Mouse (Mus musculus) gastrocnemius, postnatal 25 days (tissue): ENCODE results near the gene Chaf1a. TPM values are rescaled to one million over a fixed set of nuclear protein-coding genes. Genes with fewer than 3 reads are reported as not detected.
"Not testable (repeated sequence)": the region's sequence is repeated elsewhere in the genome, so short reads cannot be mapped to it uniquely, and the experiment has no call there.

Source experiments
- DNase-seq: peaks from one replicate; pipeline ENCODE4 v3.0.0; 2022
- total RNA-seq, 2 experiments: library from RNA; stranded (reverse); gene quantifications; 1 replicate in 1 of 2; 2 replicates in 1 of 2; pipeline ENCODE4 v1.2.3; 2021

Chaf1a gene
- total RNA-seq, 2 experiments from 2014 or later, result 0.79 to 1.3 TPM

DNA sequence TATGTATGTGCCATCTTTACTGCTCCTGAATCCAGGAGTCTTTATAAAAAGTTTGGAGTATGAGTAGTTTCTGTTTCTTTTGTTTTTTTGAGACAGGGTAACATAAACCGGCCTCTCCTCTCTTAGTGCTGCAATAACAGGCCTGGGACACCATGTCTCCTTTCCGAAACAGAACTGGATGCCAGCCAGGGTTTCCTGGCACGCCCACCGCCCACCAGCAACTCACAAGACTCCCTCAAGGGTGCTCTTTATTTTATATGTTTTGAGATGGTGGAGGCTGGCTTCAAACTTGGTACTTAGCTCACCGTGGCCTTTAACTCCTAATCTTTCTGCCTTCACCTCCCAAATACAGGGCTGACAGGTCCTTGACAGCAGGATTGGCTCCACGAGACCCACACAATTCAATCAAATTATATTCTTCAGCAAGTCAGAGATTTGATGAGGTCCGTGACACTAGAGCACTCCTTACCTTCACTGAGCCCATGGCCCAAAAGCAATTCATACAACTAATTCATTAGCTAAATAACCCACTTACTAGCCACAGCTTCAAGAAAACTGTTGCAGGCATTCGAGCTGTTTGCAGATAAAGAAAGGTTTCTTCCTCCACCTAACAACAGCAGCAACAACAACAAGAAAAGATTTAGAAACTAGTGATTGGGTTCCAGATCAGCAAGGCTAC, 1.5 kb upstream of the Chaf1a start:
- DNase-seq, result no peak

DNA sequence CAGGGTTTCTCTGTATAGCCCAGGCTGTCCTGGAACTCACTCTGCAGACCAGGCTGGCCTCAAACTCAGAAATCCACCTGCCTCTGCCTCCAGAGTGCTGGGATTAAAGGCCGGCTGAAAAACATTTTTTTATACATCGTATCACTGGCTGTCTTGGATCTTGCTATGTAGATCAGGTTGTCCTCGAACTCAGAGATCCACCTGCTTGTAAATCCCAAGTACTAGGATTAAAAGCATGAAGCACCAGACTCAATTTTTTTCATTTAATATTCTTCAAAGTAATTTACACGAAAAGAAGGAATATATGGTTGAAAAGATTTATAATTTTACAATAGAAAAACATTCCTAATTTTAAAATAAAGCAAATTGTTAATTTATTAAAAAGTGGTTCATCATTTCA, 894 bp upstream of the Chaf1a start:
- no peak for DNase-seq

DNA sequence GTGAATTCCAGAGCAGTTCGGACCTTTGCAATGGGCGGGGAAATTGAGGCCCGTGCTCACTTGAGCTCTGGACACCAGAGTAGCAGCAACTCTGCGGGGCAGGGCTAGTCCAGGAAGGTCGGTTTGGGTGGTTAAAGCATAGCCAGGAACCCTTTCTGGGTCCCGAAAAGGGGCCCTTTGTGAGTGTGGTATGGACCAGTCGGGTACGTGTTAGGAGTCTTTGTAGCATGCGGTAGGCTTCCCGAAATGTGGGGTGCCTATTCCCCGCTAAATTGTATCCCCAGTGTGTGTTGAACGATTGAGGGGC, 571 bp downstream of the Chaf1a start:
- DNase-seq, result no peak

DNA sequence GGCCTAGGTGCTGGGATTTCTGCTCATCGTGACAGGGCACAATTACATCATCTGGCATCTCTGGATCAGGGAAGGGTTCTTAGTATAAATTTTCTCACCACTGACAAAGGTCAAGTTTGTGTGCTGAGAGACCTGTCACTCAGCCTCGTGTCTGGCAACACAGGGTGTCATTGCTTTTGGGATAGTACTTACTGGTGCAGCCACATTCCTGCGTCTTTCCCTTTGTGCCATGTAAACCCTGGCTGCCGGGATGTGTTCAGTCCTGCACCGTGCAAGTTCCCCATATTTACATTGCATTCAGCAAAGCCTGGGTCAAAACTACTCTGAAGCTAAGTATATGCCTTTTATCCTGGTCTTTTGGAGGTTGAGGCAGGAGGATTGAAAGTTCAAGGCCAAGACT, 11.1 kb downstream of the Chaf1a start:
- DNase-seq, result no peak

DNA sequence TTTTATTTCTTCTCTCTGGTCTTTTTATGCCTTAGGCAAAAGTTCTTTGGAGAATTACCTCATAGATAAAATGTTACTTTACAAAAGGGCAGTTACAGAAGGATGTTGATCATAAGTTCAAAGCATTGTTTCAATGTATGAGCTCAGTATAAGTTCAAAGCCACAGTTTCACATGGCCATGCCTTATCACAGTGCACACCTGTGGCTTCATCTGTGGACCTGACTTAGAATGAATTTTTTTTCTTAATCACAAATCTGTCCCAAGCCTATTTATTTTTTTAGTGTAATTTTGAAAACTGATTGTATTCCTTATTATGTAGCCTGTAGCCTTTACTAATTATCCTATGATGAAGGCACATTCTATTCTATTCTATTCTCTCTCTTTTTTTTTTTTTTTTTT, 14.7 kb downstream of the Chaf1a start:
- DNase-seq, result no peak

DNA sequence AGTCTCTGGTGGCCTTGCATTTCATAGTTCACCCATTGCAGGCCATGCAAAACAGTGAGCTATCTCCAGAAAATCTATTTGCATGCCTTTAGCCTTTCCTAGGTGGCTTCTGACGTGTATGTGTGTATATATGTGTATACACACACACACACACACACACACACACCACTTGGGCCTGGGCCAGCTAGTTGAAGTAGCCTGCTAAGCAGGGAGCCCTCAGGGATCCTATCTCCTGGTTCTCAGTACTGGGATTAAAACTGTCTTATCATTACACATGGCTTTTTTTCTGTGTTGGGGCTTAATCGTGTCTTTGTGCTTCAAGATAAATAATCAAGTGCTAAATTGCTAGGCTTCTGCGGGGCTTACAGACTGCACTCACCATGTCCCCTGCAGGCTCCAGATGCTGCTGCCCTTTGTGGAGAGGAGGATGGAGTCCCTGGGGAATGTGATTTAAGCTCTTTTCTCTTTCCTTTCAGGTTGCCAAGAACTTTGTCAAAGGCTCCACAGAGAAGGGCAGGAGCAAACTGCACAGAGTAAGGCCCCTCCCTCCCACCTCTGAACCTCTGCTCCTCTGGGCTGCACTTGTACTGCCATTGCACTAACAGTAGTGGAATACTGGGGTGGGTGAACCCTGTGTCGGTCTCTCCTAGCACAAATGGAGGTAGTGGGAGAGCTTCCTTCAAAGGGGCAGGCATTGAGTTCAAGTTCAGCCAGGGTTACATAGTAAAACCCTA, 15.9 kb downstream of the Chaf1a start:
- DNase-seq, result no peak

DNA sequence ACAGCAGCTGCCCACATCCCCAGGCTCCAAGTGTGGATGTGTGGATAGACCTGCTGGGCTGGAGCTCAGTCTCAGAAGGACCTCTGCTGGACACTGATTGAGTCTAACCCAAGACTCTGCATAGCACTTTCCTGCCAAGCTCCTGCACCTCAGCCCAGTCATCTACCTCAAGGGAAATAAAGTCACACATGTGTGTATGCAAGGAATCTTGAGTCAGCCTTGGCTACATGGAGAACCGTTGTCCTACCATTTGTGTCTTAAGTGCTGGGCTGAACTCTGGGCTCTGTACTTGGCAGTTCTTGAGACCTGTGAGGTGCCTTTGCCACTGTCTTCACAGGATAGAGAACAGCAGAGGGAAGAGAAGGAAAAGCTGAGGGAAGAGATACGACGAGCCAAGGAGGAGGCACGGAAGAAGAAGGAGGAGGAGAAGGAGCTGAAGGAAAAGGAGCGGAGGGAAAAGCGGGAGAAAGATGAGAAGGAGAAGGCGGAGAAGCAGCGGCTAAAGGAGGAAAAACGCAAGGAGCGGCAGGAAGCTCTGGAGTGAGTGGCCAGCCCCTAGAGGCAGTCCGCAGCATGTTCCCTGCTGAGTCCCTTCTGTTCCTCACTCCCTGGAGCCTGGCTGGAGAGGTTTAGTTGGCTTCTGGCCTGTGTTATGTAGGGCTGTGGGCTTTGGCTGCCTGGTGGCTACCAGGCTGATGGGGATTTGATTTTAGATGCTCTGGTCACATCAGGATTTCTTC, 17.3 kb downstream of the Chaf1a start:
- no peak for DNase-seq

DNA sequence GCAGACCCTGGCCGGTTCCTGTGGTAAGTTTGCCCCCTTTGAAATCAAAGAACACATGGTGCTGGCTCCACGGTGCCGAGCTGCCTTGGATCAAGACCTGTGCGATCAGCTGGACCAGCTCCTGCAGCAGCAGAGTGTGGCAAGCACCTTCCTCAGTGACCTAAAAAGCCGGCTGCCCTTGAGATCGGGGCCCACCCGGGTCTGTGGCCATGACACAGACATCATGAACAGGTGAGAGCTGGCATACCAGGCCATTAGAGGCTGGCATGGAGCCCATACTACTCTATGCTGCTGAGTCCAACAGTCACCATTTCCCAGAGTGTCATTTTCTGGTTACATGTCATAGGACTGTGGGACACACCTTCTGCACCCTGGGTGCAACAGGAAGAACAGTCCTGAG, 21.8 kb downstream of the Chaf1a start:
- no peak for DNase-seq

DNA sequence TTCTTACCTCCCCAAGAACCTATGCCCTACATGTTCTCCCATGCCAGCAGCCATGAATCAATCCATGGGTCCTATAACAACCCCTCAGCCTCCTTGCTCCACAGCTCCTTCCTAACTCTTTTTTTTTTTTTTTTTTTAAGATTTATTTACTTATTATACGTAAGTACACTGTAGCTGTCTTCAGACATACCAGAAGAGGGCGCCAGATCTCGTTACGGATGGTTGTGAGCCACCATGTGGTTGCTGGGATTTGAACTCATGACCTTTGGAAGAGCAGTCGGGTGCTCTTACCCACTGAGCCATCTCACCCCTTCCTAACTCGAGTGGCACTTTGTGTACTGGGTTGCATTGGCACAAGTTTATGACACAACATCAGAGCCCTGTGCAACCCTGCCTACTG, 25.5 kb downstream of the Chaf1a start:
- not testable (repeated sequence) for DNase-seq

DNA sequence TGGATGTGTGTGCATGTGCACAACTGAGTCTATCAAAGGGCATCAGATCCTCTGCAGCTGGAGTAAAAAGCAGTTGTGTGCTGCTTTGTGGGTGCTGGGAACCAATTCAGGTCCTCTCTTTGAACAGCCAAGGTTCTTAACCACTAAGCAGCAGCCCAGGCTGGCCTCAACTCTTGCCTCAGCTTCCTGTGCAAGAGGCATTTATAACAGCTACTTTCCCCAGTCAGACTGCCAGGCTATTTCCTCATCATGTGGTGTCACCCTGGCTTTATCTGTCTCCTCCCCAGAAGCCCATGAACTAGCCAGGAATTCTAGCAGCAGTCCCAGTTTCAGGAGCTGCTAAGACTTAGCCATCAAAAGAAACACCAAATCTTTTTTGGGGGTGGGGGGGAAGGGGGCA, 26.2 kb downstream of the Chaf1a start:
- no peak for DNase-seq

DNA sequence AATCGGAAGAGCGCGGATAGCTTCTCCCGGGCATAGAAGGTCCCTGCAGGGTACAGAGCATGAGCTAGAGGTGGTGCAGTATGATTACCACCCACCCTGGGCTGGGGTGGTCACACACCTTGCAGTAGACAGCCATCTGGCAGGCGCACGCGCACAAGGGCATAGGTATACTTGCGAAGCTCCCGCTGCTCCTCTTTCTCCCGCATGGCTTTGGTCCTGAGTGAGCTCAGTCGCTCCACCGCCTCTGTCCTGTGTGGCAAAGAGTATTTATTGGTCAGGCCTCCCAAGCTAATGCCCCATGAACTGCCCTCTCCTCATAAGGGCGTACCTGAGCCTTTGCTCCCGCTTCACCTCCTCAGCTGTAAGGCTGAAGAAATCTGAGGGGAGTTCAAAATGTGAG, 28.8 kb downstream of the Chaf1a start:
- DNase-seq, result no peak

DNA sequence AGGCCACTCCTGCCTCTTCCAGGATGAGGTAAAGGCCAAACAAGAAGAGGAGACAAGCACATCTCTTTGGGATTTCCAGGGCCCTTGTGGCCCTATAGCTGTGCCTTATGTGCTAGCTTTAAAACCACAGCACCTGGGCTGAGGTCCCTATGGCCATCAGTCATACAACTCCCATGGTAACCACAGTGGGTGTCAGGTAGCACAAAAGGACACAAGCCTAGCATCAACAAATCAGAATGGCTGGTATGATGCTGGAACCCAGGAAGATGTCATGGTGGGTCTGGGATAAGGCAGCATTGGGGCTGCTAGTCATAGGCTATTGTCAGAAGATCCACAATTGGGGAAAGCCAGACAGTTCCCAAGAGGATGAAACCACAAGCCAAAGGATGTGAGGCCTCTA, 30.9 kb downstream of the Chaf1a start:
- no peak for DNase-seq

DNA sequence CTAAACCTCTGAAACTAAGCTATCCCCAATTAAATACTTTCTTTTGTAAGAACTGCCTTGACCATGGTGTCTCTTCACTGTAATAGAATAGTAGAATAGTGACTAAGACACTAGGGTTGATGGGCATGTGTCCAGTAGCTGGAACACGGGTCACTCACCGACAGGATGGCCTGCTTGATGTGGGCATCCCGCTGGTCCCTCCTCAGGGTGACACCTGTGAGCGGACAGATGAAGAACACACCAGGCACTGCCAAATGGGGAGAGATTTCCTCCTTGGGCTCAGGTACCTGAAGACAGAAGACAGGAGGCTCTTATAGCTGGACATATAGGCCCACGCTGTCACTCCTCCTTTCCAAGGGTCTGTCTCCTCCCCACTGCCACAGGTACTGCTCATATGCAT, 32.0 kb downstream of the Chaf1a start:
- no peak for DNase-seq

DNA sequence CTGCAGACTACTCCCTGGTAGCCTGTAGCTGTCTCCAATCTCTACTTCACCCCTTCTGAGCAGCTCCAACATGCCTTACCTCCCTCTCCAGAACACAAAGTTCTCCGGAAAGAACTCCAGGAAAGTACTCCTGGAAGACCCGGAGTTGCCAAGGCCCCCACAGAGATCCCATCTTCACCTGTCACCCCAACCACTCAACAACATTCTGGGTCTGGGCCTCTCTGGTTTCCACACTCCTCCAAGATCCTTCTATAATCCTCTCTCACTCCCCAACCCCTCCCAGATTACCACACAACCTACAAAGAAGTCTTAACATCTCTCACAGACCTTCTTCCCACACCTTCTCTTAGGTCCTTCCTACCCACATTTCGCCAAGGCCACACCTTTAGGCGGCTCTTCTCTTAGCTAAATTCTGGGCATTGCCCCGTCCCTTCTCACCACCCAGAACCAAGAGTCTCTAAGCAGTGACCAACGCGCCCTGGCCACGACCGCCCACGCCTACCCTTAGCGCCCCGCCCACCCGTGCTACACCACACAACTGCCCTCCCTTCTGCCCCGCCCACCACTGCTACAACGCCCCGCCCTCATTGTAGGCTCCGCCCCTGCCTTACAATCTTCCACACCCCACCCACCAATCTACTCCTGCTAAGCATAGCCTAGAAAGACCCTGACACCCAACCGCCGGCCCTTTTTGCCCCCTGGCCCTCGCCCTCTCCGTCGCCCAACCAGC, 34.0 kb downstream of the Chaf1a start:
- peak; percentile 83 for DNase-seq

DNA sequence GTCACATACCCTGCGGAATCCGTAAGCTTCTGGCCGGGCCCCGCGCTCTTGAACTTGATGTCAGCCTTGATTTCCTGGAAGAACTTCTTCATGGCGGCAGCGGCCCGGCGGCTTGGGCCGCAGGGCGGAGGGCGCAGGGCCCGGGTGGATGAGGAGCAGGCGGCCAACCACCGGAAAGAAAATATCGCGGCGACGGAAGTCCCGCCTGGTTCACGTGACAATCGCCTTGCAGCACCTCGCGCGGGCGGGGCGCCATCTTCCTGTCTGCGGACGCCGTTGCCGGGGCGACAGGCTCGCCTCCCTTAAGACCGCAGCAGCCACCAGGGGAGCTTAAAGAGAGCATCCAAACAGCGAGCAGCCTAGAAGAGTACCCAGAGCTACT, 34.6 kb downstream of the Chaf1a start, which contains the start of gene Ubxn6:
Ubxn6 (minus strand) TSS at position 202 of the 382 bp plus-strand sequence.
- peak; percentile 94 for DNase-seq

DNA sequence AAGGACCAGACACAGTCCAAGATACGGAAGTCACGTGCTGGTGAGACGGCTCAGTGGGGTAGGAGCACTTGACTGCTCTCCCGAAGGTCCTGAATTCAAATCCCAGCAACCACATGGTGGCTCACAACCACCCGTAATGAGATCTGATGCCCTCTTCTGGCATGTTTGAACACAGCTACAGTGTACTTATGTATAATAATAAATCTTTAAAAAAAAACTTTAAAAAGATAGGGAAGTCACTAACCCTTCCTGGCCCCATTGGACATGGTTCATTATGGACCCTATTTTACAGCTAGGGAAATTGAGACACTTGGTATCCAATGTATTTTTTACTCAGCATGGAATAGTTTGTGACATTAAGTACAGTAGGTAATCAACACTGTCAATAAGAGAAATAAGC, 37.3 kb downstream of the Chaf1a start:
- no peak for DNase-seq

DNA sequence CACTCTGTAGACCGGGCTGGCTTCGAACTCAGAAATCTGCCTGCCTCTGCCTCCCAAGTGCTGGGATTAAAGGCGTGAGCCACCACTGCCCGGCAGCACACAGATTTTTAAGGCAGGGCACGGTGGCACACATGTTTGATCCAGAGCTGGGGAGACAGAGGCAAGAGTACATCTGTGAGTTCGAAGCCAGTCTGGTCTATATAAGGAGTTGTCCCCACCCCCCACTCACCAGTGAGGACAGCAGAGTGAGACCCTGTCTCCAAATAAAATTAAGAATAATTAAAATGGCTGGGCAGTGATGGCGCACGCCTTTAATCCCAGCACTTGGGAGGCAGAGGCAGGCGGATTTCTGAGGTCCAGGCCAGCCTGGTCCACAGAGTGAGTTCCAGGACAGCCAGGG, 38.1 kb downstream of the Chaf1a start:
- not testable (repeated sequence) for DNase-seq

DNA sequence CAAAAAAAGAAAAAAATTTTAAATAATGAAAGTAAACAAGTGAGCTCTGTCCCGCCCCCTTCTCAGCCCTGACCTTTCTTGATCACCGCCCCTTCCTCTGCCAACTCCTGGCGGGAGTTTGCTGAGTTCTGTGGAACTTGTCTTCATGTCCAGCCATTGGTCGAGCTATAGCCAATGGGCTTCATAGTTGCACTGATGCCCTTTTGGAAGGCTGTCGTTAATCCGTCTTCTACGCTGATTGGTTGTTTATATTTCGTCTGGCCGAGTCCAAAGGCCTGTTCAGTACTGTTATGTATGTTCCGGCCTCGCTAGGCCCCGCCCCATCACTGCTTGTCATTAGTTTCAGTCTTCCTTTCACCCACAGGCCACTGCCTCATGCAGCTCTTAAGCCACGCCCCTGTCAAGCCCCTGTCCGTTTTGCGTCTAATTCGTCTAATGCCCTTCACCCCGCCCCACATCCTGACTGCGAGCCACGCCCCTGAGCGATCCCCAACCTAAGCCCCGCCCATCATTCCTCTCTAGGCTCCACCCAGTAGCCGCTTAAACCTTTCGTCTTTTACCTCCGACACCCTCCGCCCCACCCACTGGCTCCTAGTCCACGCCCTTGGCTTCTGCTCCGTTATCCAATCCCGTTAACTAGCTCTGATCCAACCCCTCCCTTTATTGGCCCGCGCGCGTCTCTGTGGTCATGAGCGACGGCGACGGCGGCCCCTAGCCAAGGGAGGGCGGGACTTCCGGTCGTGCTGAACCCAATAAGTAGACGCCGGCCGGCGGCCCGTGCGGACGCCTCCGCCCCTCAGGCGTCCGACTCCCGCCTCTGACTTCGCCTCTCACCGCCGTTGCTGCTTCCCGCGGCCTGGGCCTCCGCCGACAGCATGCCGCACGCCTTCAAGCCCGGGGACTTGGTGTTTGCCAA, 38.9 kb downstream of the Chaf1a start, which contains the start of gene Hdgfl2:
Hdgfl2 (plus strand) TSS at position 755 of the 916 bp plus-strand sequence.
- DNase-seq, result peak; percentile 100

DNA sequence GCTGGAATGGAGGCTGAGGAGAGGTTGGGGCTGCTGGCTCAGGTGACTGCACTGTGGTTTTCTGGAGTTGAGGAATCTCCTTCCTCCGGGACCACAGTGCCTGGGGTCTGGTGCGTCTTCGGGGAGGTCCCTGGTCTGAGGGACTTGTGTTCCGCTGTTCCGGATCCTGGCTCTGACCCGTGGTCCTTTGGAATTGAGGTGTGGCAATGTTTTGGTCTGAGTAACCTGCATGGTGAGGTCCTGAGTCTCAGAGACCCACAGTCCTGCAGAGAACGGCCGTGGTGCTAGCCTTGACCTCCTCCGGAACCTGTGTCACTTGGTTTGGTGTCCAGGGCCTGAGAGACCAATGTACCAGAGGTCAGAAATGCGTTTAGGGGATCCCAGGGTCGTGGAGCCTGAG, 39.7 kb downstream of the Chaf1a start:
- DNase-seq, result no peak

DNA sequence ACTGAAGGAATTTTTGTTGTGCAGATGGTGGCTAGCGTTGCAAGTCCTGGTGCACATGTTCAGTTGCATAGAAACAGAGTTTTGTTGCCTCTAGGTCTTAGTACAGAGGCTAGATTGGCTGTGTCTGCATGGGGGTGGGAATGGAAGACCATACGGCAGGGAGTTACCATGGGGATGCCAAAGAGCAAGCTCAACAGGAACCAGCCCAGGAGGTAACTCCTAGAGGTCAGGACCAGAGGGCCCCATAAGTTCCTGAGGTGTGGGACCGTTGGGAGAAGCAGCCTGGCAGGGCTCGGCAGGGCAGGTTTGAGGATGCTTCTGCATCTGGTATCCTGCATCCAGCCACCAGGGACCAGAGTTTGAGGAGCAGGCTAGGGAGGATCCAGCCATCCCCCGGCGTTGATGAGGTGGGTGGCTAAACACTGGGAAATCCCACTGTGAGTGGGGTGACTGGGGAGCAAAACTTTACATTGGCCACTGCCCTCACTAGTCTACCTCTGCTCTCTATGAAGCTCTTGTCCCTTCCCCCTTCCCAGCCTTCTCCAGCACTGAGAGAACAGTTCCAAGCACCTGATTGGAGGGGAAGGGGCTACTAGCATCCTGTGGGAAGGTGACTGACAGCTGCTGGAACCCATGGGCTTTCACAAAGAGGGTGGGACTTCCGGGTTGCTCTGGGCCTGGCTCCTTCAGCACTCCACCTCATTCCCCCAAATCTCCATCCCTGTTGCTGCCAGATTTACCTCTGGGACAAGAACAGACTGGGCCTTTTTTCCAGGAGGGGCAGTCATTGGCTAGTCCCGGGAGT, 40.7 kb downstream of the Chaf1a start:
- DNase-seq, result no peak

DNA sequence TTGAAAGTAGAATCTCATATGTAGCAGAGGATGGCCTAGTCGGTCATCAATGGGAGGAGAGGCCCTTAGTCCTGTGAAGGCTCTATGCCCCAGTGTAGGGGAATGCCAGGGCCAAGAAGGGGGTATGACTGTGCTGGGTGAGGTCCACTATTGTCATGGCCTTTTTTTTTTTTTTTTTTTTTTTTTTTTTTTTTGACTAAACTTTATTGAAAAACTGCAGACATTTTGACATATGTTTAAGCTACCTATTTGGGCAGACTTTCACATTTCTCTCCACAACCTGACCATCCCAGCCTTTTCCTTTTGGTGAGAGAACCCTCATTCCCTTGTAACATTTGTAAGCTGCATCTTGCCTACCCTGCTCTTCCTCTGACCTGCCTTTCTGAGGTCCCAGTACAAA, 52.1 kb downstream of the Chaf1a start:
- no peak for DNase-seq
